Mouse (Mus musculus): ENCODE results near the gene Pax6. TPM values are rescaled to one million over a fixed set of nuclear protein-coding genes. Genes with fewer than 3 reads are reported as not detected.

The Pax6 gene
- total RNA-seq (2021), result not detected
- long read RNA-seq, experiment 1, result 0 reads
- long read RNA-seq, experiment 2, result 0 reads

- DNase-seq, result no peak
These were observed at the start of gene Pax6 for GRCm38 (mm10) chr2:105668271-105669270. Pax6 (plus strand) TSS chr2:105668900.

DNA sequence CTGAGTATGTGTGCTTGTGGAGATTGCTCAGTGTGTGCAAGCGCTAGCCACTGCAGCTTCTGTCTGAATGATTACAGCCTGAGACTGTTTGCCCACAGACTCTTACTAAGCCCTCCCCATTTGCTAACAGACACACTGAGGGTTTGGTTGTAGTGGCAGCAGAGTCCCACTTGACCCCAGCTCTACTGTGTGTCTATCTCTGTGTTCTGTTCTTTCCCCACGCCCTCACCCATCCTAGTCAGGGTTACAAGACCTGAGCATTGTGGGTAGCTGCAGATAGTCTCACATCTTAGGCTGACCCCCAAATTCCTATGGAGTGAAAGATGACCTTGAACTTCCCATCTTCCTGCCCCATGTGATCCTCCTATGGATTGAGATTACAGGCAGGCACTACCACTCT is 19.8 kb upstream of the Pax6 start:
- no peak for DNase-seq

DNA sequence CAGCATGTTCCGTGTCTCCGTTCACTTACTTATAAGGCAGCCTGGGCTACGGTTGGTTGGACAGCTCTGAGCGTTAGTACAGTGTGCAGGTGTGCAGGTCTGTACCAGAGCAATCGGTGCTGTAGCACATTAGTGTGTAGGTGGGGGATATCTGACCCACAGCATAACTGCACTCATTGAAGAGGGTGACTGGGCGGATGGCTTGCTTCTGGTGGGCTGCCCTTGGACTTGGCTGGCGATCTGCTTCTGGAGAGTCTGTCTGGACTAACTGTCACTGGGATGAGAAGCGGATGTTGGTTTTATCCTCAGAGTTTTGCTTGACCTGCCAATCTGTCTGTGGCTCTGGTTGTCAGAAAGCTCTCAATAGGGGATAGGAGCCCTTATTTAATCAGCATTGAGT is 12.2 kb upstream of the Pax6 start:
- no peak for DNase-seq

GRCm38 (mm10) chr2:105659350-105659749 is 9.3 kb upstream of the Pax6 start:
- DNase-seq, result no peak

- no peak for DNase-seq
These were observed 8.5 kb upstream of the Pax6 start for GRCm38 (mm10) chr2:105659926-105660873.

DNA sequence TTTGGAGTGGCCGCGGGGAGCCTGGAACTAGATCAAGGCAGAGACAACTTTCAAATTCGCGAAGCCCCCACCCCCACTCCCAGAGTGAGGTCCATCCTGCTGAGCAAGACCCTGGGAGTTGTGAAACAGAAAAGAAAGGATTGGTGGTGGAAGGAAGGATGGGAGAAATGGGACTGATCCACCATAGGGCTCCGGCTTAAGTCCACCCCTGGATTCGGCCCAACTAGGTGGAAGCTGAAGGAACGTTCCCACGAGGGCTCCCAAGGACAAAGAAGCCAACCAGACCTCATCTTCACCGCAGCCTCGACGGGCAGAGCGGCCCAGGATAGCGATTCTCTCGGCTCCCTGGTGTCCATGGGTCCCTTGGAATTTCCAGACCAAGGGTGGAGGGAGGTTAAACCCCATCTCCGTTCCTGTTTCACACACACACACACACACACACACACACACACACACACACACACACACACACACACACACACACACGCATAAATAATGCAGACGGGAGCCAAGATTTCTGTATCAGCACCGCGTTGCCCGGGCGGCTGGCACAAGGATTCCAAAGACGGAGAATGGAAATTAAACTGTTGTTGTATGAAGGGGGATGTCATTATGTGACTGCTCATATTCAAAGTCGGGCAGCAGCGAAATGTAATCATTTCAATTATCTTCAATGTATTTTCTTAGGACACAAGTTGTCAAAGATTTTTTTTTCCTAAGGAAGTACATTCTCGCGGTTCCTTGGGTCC is 7.7 kb upstream of the Pax6 start:
- DNase-seq, result no peak

DNA sequence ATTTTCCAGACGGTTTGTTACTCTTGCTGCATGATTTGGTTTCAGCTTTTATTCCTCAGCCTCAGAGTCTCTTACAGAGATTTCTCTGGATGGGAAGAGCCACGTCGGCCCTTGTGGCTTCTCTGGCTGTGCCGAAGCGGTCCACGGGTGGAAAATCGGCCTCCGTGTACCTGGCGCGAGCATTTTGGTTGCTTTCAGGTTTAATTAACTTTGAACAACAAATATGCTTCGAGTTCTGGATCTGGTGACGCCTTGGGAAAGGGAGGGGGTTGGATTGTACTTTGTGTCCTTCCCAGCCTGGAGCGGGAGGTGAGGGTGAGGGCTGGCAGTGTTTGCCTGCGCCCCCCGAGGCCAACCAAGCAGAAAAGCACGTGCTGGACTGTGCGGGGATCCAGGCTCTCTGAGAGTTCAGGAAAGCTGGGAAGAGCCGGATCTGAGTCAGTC is 7.1 kb upstream of the Pax6 start:
- no peak for DNase-seq

DNA sequence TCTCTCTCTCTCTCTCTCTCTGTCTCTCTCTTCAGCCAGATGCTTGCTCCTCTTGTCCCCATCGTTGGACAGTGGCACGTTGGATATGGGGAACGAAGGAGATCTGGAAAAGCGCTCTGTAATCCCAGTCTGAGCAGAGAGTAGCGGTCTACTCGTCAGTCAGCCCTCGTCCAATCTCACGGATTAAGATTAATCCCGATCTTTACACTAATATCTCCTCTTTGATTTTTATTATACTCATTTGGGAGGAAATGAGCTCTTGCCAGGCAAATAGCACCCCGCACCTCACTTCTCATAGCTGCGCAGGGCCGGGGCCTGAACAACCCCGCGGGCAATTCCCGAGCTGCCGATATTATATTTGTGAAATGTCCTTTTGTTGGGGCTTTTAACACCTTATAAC is 6.6 kb upstream of the Pax6 start:
- DNase-seq, result no peak

DNA sequence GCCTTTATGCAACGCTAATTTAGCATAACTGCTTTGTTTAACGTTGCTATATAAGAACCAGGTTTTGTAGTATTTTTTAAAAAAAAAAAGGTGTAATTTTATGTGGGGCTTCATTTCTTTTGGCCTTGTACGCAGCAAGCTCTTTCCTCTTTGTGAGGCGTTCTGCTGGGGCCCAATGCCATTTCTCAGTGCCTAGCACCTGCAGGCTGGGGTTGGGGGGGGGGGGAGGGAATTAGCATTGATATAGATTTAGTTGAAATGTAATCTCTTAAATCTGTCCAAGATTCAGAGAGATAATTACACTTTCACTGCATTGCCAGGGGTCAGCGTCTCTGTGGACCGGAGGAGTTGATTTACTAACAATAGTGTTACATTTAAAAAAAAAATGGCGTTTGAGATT is 6.1 kb upstream of the Pax6 start:
- DNase-seq, result no peak

DNA sequence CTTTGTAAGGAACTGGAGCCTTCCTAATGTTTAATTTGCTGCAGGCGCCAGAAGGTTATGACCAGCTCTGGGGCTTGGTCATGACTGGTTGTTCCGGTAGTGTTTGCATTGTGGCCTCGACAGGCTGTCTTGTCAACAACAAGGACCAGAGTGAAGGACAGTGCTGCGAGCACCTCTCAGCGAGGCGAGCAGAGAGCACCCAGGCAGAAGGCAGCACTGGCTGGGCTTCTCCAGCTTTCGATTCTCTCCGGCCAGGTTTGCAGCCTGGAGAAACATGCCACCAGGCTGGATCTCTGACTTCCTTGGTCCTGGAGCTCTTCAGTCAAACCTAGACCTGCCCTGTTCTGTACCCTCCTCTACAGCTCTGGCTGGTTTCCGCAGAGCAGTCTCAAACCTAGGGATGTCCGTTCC is 5.6 kb upstream of the Pax6 start:
- no peak for DNase-seq

GRCm38 (mm10) chr2:105664996-105665395 is 3.7 kb upstream of the Pax6 start:
- no peak for DNase-seq

DNA sequence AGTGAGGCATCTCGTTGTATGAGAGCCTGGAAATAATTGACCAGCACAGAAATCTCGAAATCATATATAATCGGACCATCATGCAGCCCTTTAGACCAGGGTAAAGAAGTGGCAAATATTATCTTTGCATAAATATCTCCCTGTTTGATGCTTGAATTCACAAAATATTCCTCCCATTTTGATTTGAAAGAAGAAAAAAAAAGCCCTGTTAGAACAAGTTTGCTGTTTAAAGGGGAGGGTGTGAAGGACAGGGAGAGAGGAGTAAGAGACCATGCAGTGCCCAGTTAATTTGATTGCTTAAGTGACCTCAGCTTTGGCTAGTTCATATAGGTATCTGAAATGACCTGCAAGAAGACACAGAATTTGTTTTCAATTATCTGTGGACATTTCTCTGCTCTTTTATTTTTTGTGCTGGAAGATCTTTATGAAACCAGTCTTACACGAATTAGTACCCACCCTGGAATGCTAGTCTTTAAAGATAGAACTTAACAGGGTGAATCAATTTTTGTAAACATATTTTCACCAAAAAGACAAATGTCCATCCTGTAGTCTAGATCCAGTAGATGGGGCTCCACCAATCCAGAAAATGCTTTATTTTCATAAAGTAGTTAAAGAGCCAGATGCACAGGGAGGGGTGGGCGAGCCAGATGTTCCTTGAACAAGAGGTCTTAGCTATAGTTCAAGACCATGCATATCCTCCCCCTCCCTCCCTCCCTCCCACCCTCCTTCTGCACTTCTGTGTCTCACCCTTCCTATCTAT is 3.0 kb upstream of the Pax6 start:
- no peak for DNase-seq

GRCm38 (mm10) chr2:105666331-105666730 is 2.4 kb upstream of the Pax6 start:
- no peak for DNase-seq

GRCm38 (mm10) chr2:105666763-105667625 is 1.7 kb upstream of the Pax6 start:
- no peak for DNase-seq

- DNase-seq, result no peak
These were observed 1.1 kb upstream of the Pax6 start for GRCm38 (mm10) chr2:105667626-105667950.

DNA sequence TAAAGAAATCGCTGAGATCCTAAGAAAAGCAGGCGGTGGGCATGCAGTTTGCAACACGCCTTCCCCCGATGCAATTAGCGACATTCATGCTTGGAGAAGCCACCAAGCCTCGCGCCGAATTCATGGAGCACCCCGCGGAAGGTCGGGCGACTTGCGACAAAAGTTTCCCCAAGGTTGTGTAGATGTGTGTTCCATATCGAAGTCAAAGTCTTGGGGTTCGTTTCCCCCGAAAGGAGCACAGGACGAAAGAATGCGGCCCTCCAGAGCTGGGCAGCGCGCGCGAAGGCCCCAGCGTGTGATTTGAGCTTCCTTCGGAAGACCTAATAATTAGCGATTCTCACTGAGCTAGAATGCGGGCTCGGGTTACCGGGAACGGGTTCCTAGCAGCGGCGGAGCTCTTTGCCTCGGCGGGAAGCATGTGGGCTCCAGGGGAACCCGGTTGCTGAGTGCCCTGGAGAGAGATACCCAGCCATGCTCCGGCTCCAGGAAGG is 716 bp downstream of the Pax6 start:
- DNase-seq, result no peak

GRCm38 (mm10) chr2:105669881-105670730 is 1.4 kb downstream of the Pax6 start:
- no peak for DNase-seq

DNA sequence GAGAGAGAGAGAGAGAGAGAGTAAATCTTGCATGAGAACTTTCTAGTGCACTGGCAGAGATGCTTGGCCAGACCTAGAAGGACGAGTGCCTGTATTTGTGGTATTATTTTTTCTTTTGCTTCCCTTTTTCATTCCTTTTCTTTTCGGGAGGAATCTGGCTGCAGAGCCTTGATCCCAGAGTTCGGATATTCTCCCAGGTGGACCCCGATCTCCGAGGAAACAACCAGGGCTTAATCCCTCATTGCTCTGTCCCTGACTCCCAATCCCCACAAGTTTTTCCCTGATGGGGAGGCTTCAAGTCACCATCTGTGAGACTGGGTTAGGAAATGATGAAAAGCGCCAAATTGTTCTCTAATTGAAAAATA is 2.0 kb downstream of the Pax6 start:
- DNase-seq, result no peak

DNA sequence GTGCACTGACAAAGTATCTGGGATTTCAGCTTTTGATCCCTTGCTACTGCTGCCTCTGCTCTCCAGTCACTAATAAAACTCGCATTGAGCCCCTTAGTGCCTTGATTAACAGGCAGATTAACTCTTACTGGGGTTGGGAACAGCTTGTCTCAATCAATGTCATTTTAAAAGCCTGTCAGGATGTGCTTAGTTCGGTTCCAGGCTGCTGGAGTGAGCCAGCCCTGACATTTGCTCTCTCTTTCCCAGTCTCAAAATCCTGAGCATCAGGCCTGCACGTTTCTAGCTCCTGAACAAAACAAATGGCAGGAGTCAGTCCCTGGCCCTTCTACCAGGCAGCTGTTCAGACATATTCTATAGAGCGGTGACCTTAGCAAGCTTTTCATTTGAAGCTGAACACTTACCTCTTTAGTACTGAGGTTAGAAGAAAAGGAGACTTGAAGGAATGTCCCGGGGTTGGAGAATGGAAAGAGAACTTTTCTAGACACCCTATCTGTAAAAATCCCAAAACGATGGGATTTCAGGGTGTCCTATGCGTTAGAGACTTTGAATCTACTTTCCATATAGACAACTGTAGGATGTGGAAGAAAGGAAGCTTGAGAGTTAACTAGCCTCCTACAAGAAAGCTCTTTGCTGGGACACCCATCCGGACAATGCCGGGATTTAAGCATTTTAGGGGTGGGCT is 2.6 kb downstream of the Pax6 start:
- no peak for DNase-seq
